Mouse (Mus musculus) right cerebral cortex, postnatal 4 days (tissue): ENCODE results near the gene Olfr1426.
"Not testable (repeated sequence)": the region's sequence is repeated elsewhere in the genome, so short reads cannot be mapped to it uniquely, and the experiment has no call there.

ENCODE experiments used
- DNase-seq: peaks from one replicate; pipeline ENCODE4 v3.0.0-alpha.2; 2022

The Olfr1426 gene

DNA sequence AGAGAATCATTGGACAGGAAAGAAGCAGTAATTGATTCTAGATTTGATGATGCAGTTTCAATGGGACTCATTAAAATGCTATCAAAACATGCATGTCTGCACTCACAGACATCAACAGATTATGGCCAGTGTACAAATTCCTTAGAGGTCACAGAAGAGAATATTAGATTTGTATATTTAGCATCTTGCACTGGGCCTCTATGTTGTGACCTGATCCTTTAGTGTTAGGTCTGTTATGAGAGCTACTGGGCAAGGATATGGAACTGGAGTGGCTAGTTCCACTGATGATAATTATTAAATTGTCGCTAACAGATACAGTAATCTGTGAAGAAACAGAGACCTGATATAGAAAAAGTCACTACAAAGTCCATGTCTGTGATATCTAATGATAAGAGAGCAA, at the start of gene Olfr1426:
Olfr1426 (minus strand) TSS at position 101 of the 400 bp plus-strand sequence.
- DNase-seq = no peak

DNA sequence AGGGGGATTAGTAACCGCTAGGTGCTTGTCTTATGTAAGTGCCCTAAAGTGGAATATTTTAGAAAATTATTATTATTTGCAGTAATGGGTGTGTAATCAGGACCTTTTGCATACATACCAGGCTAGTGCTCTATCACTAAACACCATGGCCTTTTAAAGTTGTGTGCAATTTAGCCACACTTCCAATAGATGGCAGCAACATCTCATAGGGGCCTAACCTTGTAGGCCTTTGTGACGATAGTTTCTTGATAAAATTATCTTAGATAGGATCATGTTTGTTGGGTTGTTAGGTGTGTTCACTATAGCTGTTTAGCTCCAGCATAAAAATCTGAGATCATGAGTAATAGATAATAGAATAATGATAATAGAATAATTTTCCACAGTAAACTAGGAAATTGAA, 42.5 kb upstream of the Olfr1426 start:
- no peak for DNase-seq

DNA sequence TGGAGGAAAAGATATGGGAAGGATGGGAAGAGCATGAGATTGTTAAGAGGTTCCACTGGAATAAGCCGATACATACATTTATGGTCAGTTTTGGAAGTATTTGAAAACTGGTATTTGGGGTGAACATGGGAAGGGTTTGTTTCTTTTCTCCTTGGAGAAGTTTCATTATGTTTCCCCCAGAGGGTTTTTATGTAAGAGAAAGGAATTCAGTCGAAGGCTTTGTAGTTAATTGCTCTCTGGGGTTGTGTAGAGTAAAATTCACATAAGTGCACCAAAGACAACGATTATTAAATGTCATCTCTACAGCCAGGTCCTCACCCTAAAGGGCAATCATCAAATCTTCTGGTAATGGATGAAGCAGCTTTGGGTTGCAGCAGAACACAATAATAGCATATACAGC, 31.3 kb upstream of the Olfr1426 start, which contains the start of gene Olfr76:
Olfr76 (minus strand) TSS at position 101 of the 400 bp plus-strand sequence.
- no peak for DNase-seq

DNA sequence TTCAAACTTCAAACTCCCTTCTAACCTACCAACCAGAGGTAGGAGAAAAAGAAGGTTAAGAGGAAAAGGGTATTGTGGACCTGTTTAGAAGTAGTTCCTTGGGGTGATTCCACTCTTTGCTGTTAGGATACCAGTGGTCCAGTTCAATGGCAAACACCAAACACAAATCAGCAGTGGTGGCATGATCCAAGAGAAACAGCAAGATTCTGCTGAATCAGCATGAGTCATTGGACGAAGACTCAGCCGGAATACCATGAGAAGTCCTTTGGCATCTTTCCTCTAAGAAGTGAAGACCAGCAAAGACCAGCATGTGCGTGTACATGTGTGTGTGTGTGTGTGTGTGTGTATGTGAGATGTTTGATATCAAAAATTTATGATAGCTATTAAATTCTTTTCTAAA, 24.7 kb upstream of the Olfr1426 start:
- DNase-seq = no peak

DNA sequence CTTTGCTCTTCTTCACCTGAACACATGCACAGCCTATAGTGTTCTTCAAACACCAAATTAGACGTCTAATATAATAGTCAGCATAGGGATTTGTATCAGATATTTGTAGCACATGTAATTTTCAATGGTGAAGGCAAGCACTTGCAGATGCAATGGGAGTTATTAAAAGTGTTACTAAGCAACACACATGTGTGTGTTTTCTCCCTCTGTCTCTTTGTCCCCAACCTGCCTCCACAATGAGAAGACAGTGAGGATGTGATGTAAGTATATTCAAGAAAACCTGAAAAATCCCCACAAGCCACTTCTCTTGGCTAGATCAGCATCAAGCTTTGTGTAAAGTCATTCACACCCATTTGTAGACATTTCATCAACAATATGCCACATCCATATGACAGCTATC, 24.0 kb upstream of the Olfr1426 start, which contains the start of gene Olfr1428:
Olfr1428 (minus strand) TSS at position 101 of the 400 bp plus-strand sequence.
- DNase-seq = no peak

DNA sequence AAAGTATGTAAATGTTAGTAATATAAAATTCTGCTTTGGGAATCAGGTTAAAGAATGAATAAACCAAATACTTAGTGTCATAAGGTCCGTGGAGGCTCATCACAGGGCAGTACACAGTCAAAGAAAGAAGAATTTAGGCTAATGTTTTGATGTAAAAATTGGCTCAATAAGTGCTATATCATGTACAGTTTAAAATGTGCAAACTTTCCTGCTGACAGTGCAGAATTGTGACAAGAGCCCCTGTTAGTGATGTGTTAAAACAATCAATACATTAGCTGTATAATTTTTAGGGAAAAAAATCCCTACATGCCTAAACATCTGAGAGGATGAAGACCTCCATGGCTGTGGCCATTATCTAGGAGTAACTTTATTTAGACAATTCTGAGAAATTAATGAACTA, 22.0 kb upstream of the Olfr1426 start:
- DNase-seq = no peak

DNA sequence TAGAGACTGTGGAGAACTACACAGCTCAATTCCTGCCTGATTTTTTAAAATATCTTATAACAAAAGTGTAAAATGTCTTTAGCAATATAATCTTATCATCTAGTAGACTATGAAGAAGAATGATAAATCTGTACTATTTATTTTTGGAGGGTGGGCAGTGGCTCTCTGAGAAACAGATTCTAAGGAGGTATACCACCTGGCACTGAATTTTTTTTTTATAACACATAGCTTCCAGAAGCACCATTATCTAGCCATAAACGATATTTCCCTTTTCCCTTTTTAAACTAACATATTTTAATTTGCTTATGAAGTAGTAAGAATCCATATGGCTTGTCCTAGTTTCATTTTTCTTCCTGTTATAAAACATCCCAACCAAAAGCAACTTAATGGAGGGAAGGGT, 12.7 kb upstream of the Olfr1426 start:
- no peak for DNase-seq

DNA sequence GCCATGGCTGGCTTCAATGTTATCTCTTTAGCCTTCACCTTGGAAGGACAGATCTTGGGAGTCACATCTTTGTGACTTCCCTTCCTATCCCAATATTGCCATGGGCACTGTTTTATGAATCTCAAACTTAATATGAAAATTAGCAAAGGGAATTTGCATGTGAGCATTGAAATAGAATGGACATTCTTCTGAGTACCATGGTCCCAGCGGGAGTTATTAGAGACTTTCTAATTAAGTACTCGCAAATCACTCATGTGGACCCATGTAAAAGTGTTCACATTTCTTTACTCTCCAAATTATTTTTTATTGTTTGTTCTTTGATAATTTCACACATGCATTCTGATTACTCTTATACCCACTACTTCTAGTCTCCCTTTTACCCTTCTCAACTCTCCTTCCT, 11.4 kb upstream of the Olfr1426 start, which contains the start of gene Olfr1427:
Olfr1427 (minus strand) TSS at position 101 of the 400 bp plus-strand sequence.
- no peak for DNase-seq

DNA sequence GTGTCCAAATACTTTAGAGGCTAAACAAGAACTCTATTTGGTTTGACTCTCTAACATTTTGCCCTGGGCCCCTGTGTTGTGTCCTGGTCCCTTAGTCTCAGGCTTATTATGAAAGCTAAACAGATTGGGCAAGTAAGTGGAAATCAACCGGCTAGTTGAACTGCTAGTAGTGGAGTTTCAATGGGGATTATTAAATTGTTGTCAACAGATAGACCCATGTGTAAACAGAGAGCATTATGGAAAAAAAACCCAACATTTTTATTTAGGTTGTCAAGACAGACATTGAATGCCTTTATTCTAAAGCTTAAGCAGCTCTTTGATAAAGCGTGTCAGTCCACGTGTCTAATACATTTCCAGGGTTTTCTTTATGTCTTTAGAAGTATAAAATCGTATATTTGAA, 14.2 kb downstream of the Olfr1426 start, which contains the start of gene Olfr1425:
Olfr1425 (minus strand) TSS at position 101 of the 400 bp plus-strand sequence.
- DNase-seq = not testable (repeated sequence)

DNA sequence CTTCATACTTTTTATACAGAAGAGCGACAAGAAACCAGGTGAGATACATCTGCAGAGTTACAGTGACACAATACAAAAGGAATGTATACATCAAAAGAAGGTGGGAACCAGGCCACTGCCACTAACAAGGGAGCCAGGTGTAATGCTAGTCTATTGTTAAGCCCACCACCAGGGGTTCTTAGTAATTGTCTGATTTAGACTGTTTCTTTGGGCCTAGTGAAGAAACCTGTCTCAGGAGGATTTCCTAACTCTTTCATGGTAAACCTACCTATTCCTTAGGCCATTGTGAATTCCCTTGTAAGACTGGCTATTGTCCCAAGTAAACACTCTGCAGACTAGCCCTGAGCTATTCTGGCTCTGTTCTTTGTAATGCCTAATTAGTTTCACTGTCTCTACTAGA, 22.3 kb downstream of the Olfr1426 start:
- DNase-seq = not testable (repeated sequence)

DNA sequence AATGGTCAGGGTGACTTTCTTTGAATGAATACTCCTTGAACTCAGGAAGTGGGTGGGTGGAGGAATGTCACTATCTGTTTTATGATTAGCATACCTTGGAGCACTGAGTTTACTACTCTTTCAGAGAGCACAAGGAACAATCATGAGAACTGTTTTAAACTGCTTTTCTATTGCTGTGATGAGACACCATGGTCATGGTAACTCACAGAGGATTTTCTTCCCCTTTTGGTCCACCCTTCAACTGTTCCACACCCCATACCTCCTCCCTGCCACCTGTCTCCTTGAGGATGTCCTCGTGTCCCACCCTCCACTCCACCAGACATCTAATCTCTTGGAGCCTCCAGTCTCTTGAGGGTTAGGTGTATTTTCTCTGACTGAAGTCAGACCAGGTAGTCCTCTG, 24.0 kb downstream of the Olfr1426 start:
- not testable (repeated sequence) for DNase-seq

DNA sequence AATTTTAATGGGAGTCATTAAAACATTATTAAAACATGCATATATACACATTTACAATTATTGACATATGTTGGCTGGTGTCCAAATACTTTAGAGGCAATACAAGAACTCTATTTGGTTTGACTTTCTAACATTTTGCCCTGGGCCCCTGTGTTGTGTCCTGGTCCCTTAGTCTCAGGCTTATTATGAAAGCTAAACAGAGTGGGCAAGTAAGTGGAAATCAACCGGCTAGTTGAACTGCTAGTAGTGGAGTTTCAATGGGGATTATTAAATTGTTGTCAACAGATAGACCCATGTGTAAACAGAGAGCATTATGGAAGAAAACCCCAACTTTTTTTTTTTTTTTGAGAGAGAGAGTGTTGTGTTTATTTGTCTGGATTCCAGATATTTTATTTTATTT, 29.2 kb downstream of the Olfr1426 start, which contains the start of gene Olfr1424:
Olfr1424 (minus strand) TSS at position 101 of the 400 bp plus-strand sequence.
- not testable (repeated sequence) for DNase-seq

DNA sequence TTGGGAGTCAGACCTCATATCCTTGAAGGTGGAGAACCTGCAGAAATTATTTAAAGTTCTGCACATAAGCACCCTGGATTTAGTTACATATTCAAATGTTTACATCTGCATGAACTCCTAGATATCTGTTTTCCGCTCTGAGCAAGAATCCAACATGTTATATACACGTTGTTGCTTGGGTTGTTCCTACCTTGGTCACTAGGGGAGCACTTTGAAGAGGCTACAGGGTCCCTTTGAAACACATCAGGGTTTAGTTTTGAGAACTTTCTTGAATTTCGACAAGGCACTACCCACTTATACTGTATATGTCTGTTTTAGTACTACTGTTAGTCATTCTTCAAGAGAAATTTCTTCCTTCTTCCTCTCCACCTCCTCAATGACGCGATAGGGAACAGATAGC, 48.6 kb downstream of the Olfr1426 start:
- DNase-seq = no peak

DNA sequence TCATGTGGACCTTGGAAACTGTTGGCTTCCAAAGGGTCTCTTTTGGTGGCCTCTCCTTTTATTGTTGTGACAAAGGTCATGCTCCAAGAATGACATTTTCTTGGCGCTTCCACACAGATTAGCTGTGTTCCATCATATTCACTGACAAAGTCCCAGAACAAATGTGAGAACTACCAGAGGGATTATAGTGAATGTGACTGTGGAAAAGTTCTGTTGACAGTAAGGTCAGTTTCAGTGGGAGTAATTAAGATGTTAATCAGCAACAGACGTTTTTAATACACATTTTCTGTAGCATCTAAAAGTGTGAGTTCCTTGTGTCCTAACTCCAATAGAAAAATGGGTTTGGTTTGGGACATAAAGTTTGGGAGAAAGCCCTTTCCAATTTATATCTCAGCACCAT, 50.6 kb downstream of the Olfr1426 start, which contains the start of gene Olfr1423:
Olfr1423 (minus strand) TSS at position 101 of the 400 bp plus-strand sequence.
- no peak for DNase-seq

DNA sequence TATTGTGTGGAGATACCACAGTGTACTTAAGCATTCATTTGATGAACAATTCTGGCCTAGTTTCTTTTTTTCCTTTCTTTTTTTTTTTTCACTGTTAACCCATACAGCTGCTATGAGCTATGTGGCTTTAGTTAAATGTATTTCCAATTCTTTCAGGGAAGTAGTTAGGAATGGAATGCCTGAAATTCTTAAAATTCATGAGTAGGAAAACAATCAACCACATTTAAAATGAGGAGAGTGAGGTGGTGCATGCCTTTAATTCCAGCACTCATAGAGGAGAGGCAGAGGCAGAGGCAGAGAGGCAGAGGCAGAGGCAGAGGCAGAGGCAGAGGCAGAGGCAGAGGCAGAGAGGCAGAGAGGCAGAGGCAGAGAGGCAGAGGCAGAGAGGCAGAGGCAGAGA, 54.1 kb downstream of the Olfr1426 start:
- no peak for DNase-seq
